Mouse (Mus musculus) kidney, adult 2 months (tissue): ENCODE results near the gene Sprr2a1. TPM values are rescaled to one million over a fixed set of nuclear protein-coding genes. Genes with fewer than 3 reads are reported as not detected.

Experiments used
- polyA plus RNA-seq: library from polyadenylated mRNA; depleted of rRNA; stranded (reverse); fragments of >200 nt; gene quantifications from 2 replicates; pipeline ENCODE4 v1.2.3, GENCODE M21; 2012; rRNA removed

Sprr2a1 gene
- polyA plus RNA-seq, 1 experiment: 0.66 TPM

Other genes starting within 250 kb of the Sprr2a1 start
- gene Pglyrp3, start 201.2 kb upstream of the Sprr2a1 start, polyA plus RNA-seq: not detected in 2 replicates
- 0.17 and 0.19 TPM in 2 replicates for gene Lor, start 132.7 kb upstream of the Sprr2a1 start, polyA plus RNA-seq
- gene Prr9, start 91.9 kb upstream of the Sprr2a1 start, polyA plus RNA-seq: not detected in 2 replicates
- gene Lelp1, start 73.1 kb upstream of the Sprr2a1 start, polyA plus RNA-seq: 0.15 TPM in 1 of 2 replicates, not detected in the other
- 83.9 and 143 TPM in 2 replicates for gene Sprr2a2, start 121 bp downstream of the Sprr2a1 start, polyA plus RNA-seq
- gene Sprr2a3, start 69.6 kb downstream of the Sprr2a1 start, polyA plus RNA-seq: 4.7 and 6.1 TPM in 2 replicates
- gene Sprr2b, start 100.8 kb downstream of the Sprr2a1 start, polyA plus RNA-seq: not detected in 2 replicates
- gene Sprr2d, start 123.3 kb downstream of the Sprr2a1 start, polyA plus RNA-seq: not detected in 2 replicates
- gene Sprr2e, start 136.3 kb downstream of the Sprr2a1 start, polyA plus RNA-seq: not detected in 2 replicates
- 0.25 and 0.54 TPM in 2 replicates for gene Sprr2f, start 149.4 kb downstream of the Sprr2a1 start, polyA plus RNA-seq
- not detected in 2 replicates for gene Sprr2h, start 169.9 kb downstream of the Sprr2a1 start, polyA plus RNA-seq
- not detected in 2 replicates for gene Sprr2i, start 192.2 kb downstream of the Sprr2a1 start, polyA plus RNA-seq
- not detected in 2 replicates for gene Sprr2j-ps, start 202.3 kb downstream of the Sprr2a1 start, polyA plus RNA-seq
- gene Gm9774, start 213.6 kb downstream of the Sprr2a1 start, polyA plus RNA-seq: 4.2 and 7.0 TPM in 2 replicates
- gene Sprr2k, start 216.8 kb downstream of the Sprr2a1 start, polyA plus RNA-seq: not detected in 2 replicates
- gene Sprr1b, start 223.0 kb downstream of the Sprr2a1 start, polyA plus RNA-seq: not detected in 2 replicates
- gene Sprr3, start 242.9 kb downstream of the Sprr2a1 start, polyA plus RNA-seq: not detected in 2 replicates